Mouse (Mus musculus): ENCODE measurements around the gene Vsig2. TPM values are rescaled to one million over a fixed set of nuclear protein-coding genes. Genes with fewer than 3 reads are reported as not detected.

The Vsig2 gene
- polyA plus RNA-seq, 1 experiment = not detected

DNA sequence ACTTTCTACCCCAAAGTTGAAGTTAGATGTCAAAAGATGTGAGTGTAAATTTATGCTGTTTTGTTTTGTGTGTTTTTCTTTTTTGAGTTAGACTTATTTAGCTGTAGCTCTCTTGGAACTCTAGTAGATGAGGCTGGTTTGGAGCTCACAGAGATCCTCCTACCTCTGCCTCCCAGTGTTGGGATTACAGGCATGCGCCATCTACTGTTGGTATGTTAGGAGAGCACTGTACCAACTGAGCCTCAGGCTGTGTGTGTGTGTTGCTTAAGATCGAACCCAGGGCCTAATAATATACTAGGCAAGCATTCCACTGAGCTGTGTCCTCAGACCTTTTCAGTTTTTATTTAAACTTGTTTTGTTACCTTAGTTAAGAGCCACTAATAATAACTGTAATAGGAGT, 27.0 kb upstream of the Vsig2 start:
- no peak overlapping the region for H3ac ChIP-seq (ENCODE audit: control insufficient read depth, insufficient read length)
- H3K4me3 ChIP-seq = no peak overlapping the region
- no peak for TF ChIP-seq MYOD1 (IDR thresholded peaks at IDR 0.05; ENCODE audit: control insufficient read depth in 1 of 3, insufficient read length in 2 of 3, low read depth in 2 of 3)
- no peaks in the 10 kb centered on the region for H3K27me3 ChIP-seq (ENCODE audit: control insufficient read depth, insufficient read depth, insufficient read length)
- peaks cover 24% of the 10 kb centered on the region for H3K79me2 ChIP-seq (ENCODE audit: control insufficient read depth, insufficient read depth)
- no peaks in the 10 kb centered on the region for H3K36me3 ChIP-seq (ENCODE audit: control insufficient read depth, insufficient read depth)
- H3K4me2 ChIP-seq (ENCODE audit: low read depth) = no peak overlapping the region

DNA sequence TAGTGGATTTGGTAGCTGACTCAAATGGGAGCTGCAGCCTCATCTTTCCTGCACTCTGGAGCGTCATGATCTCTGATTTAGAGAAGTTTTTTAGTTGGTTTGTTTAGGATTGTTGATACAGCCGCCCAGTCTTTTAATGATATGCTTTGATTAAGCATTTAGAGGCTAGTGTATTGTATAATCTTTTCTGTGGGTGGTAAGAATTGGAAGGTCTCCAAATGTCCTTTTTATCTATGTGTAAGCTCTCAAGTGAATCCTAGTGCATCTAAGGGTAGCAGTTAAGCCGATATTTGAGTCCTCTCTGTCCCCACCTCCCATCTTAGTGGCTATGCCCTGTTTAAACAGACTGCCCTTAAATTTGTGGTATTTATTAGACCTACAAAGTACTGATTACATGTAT, 24.6 kb upstream of the Vsig2 start:
- TF ChIP-seq POLR2AphosphoS2 (IDR thresholded peaks at IDR 0.05; ENCODE audit: insufficient read length, low read depth) = no peak
- TF ChIP-seq CEBPB (IDR thresholded peaks at IDR 0.05; ENCODE audit: insufficient read depth, poor library complexity, severe bottlenecking) = no peak
- TF ChIP-seq E2F4 (IDR thresholded peaks at IDR 0.05; ENCODE audit: insufficient read depth) = no peak
- no peak for TF ChIP-seq MYOG (IDR thresholded peaks at IDR 0.05; ENCODE audit: control insufficient read depth in 1 of 3, insufficient read depth in 1 of 3, insufficient read length in 2 of 3, low read depth in 2 of 3)
- no peak for TF ChIP-seq USF1 (IDR thresholded peaks at IDR 0.05; ENCODE audit: low read depth)
- TF ChIP-seq MYOD1 (IDR thresholded peaks at IDR 0.05; ENCODE audit: control insufficient read depth in 1 of 3, insufficient read length in 2 of 3, low read depth in 2 of 3) = no peak
- no peak for TF ChIP-seq REST (IDR thresholded peaks at IDR 0.05; ENCODE audit: insufficient read depth, insufficient read length)
- no peak for TF ChIP-seq MAX (IDR thresholded peaks at IDR 0.05; ENCODE audit: low read depth)
- H3ac ChIP-seq (ENCODE audit: control insufficient read depth, insufficient read length) = no peak overlapping the region
- H3K4me3 ChIP-seq = no peak overlapping the region
- peaks cover 19% of the 10 kb centered on the region for H3K79me2 ChIP-seq (ENCODE audit: control insufficient read depth, insufficient read depth)
- no peak overlapping the region for H3K4me2 ChIP-seq (ENCODE audit: low read depth)
- H3K36me3 ChIP-seq (ENCODE audit: control insufficient read depth, insufficient read depth) = peaks cover 4% of the 10 kb centered on the region
- no peaks in the 10 kb centered on the region for H3K27me3 ChIP-seq (ENCODE audit: control insufficient read depth, insufficient read depth, insufficient read length)

DNA sequence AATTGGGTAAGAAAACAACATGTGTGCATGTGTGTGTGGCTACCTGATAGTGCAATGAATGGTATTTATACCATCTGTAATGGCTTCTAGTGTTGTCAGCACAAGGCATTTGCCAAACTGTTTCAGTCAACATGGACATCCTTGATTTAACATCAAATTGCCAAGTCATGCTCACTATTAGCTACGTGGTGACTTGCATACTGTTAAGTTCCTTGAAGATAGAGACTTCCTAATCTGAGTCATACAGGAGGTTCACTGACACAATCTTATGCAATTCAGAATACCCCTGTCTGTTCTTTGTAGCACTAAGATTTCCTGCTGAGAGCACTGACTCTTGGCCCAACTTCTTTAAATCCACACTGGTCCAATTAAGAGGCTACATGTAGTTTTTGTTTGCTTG, 21.6 kb upstream of the Vsig2 start:
- Histone ChIP-seq H3K4me3 (no peak overlapping the region), H3K27me3 (ENCODE audit: control insufficient read depth, insufficient read depth, insufficient read length) (no peaks in the 10 kb centered on the region), H3K36me3 (ENCODE audit: control insufficient read depth, insufficient read depth) (peaks cover 12% of the 10 kb centered on the region), H3K4me2 (ENCODE audit: low read depth) (no peak overlapping the region), H3K79me2 (ENCODE audit: control insufficient read depth, insufficient read depth) (peaks cover 6% of the 10 kb centered on the region), H3ac (ENCODE audit: control insufficient read depth, insufficient read length) (no peak overlapping the region)
- TF ChIP-seq TCF3 (IDR thresholded peaks at IDR 0.05; ENCODE audit: insufficient read length, low read depth) (no peak), MYOD1 (IDR thresholded peaks at IDR 0.05; ENCODE audit: control insufficient read depth in 1 of 3, insufficient read length in 2 of 3, low read depth in 2 of 3) (no peak), SRF (IDR thresholded peaks at IDR 0.05; ENCODE audit: control insufficient read depth, insufficient read length, low read depth) (no peak), CEBPB (IDR thresholded peaks at IDR 0.05; ENCODE audit: insufficient read depth, poor library complexity, severe bottlenecking) (no peak), TCF12 (IDR thresholded peaks at IDR 0.05; ENCODE audit: insufficient read depth, poor library complexity, severe bottlenecking) (no peak), USF1 (IDR thresholded peaks at IDR 0.05; ENCODE audit: low read depth) (no peak), MAX (IDR thresholded peaks at IDR 0.05; ENCODE audit: low read depth) (no peak), POLR2AphosphoS2 (IDR thresholded peaks at IDR 0.05; ENCODE audit: insufficient read length, low read depth) (no peak), MYOG (IDR thresholded peaks at IDR 0.05; ENCODE audit: control insufficient read depth in 1 of 3, insufficient read depth in 1 of 3, insufficient read length in 2 of 3, low read depth in 2 of 3) (no peak)

DNA sequence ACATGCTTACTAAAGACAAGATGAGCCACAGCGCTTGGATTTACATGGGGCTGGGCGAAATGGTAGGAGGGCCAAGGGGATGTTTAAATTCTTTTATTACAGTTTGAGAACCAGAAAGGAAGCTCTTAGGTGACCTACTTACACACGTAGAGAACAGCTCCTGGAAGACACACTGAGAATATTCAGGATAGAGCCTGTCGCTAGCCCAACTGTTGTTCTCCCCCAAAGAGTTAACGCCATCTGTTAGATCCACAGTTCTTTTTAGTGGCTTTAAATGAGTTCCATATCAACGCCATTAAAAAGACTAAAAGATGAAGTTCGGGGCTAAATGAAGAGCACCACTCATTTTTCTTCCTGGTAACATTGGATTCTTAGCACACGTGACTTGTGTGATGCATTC, 20.1 kb upstream of the Vsig2 start:
- no peaks in the 10 kb centered on the region for H3K27me3 ChIP-seq (ENCODE audit: control insufficient read depth, insufficient read depth, insufficient read length)
- no peak overlapping the region for H3ac ChIP-seq (ENCODE audit: control insufficient read depth, insufficient read length)
- H3K79me2 ChIP-seq (ENCODE audit: control insufficient read depth, insufficient read depth) = peaks cover 6% of the 10 kb centered on the region
- H3K4me3 ChIP-seq = no peak overlapping the region
- no peak for TF ChIP-seq POLR2AphosphoS2 (IDR thresholded peaks at IDR 0.05; ENCODE audit: insufficient read length, low read depth)
- no peak for TF ChIP-seq SRF (IDR thresholded peaks at IDR 0.05; ENCODE audit: control insufficient read depth, insufficient read length, low read depth)
- no peak for TF ChIP-seq POLR2A (IDR thresholded peaks at IDR 0.05; ENCODE audit: insufficient read length, low read depth)
- no peak for TF ChIP-seq MAX (IDR thresholded peaks at IDR 0.05; ENCODE audit: low read depth)
- no peak for TF ChIP-seq TCF12 (IDR thresholded peaks at IDR 0.05; ENCODE audit: insufficient read depth, poor library complexity, severe bottlenecking)
- no peak for TF ChIP-seq CEBPB (IDR thresholded peaks at IDR 0.05; ENCODE audit: insufficient read depth, poor library complexity, severe bottlenecking)
- TF ChIP-seq REST (IDR thresholded peaks at IDR 0.05; ENCODE audit: insufficient read depth, insufficient read length) = no peak
- no peak for TF ChIP-seq USF1 (IDR thresholded peaks at IDR 0.05; ENCODE audit: low read depth)
- TF ChIP-seq TCF3 (IDR thresholded peaks at IDR 0.05; ENCODE audit: insufficient read length, low read depth) = no peak
- TF ChIP-seq E2F4 (IDR thresholded peaks at IDR 0.05; ENCODE audit: insufficient read depth) = no peak
- no peak for TF ChIP-seq MYOG (IDR thresholded peaks at IDR 0.05; ENCODE audit: control insufficient read depth in 1 of 3, insufficient read depth in 1 of 3, insufficient read length in 2 of 3, low read depth in 2 of 3)
- no peak for TF ChIP-seq MYOD1 (IDR thresholded peaks at IDR 0.05; ENCODE audit: control insufficient read depth in 1 of 3, insufficient read length in 2 of 3, low read depth in 2 of 3)
- peaks cover 16% of the 10 kb centered on the region for H3K36me3 ChIP-seq (ENCODE audit: control insufficient read depth, insufficient read depth)
- no peak overlapping the region for H3K4me2 ChIP-seq (ENCODE audit: low read depth)

DNA sequence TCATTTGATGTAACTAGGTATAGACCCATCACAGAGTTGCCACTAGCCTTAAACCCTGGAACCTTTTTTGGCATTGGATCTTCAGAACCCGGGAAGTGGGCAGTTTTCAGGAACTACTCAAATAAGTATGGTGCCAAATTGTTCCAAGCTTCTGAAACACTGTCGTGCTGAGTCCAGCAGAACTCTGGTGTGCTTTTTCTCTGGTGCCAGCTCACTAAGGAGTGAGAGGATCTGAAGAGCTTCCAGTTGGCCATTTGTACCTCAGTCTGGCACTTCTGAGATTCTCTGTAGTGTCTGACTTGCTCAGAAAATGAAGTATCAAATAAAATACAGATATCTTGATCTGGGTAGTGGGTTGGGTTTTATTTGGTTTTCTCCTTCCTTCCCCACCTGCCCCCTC, 19.1 kb upstream of the Vsig2 start:
- Histone ChIP-seq H3K4me2 (ENCODE audit: low read depth) (no peak overlapping the region), H3ac (ENCODE audit: control insufficient read depth, insufficient read length) (no peak overlapping the region), H3K27me3 (ENCODE audit: control insufficient read depth, insufficient read depth, insufficient read length) (no peaks in the 10 kb centered on the region), H3K79me2 (ENCODE audit: control insufficient read depth, insufficient read depth) (peaks cover 3% of the 10 kb centered on the region), H3K36me3 (ENCODE audit: control insufficient read depth, insufficient read depth) (peaks cover 16% of the 10 kb centered on the region), H3K4me3 (no peak overlapping the region)
- no peak for TF ChIP-seq REST (IDR thresholded peaks at IDR 0.05; ENCODE audit: insufficient read depth, insufficient read length)
- no peak for TF ChIP-seq MYOD1 (IDR thresholded peaks at IDR 0.05; ENCODE audit: control insufficient read depth in 1 of 3, insufficient read length in 2 of 3, low read depth in 2 of 3)
- TF ChIP-seq MAX (IDR thresholded peaks at IDR 0.05; ENCODE audit: low read depth) = no peak
- TF ChIP-seq SRF (IDR thresholded peaks at IDR 0.05; ENCODE audit: control insufficient read depth, insufficient read length, low read depth) = no peak
- no peak for TF ChIP-seq TCF12 (IDR thresholded peaks at IDR 0.05; ENCODE audit: insufficient read depth, poor library complexity, severe bottlenecking)
- TF ChIP-seq USF1 (IDR thresholded peaks at IDR 0.05; ENCODE audit: low read depth) = no peak
- TF ChIP-seq CEBPB (IDR thresholded peaks at IDR 0.05; ENCODE audit: insufficient read depth, poor library complexity, severe bottlenecking) = no peak
- no peak for TF ChIP-seq TCF3 (IDR thresholded peaks at IDR 0.05; ENCODE audit: insufficient read length, low read depth)
- TF ChIP-seq E2F4 (IDR thresholded peaks at IDR 0.05; ENCODE audit: insufficient read depth) = no peak
- TF ChIP-seq MYOG (IDR thresholded peaks at IDR 0.05; ENCODE audit: control insufficient read depth in 1 of 3, insufficient read depth in 1 of 3, insufficient read length in 2 of 3, low read depth in 2 of 3) = no peak
- TF ChIP-seq POLR2AphosphoS2 (IDR thresholded peaks at IDR 0.05; ENCODE audit: insufficient read length, low read depth) = no peak
- TF ChIP-seq POLR2A (IDR thresholded peaks at IDR 0.05; ENCODE audit: insufficient read length, low read depth) = no peak

All from myocyte (in vitro differentiated cells).